Mouse (Mus musculus): ENCODE results near the gene Naxe. TPM values are rescaled to one million over a fixed set of nuclear protein-coding genes. Genes with fewer than 3 reads are reported as not detected.

The Naxe gene
- 10 to 100 TPM; 90.7 to 95.9 TPM for total RNA-seq (2021)
- long read RNA-seq, experiment 1, transcript Naxe-201 (6 exons, 908 nt), result major isoform, 87 of 94 reads
- long read RNA-seq, experiment 1, partial matches to known transcripts, result 4 of 94 reads
- long read RNA-seq, experiment 1, other reads (novel, unspliced or antisense), result 3 of 94 reads
- long read RNA-seq, experiment 2, transcript Naxe-201 (6 exons, 908 nt), result major isoform, 43 of 44 reads
- long read RNA-seq, experiment 2, partial matches to known transcripts, result 1 of 44 reads
- long read RNA-seq, experiment 2, other reads (novel, unspliced or antisense), result 0 of 44 reads

- DNase-seq, result peak; percentile 88
These were observed at the start of gene Naxe for GRCm38 (mm10) chr3:88057902-88058696. Naxe (minus strand) TSS chr3:88058495.

- no peak for DNase-seq
These were observed 47.8 kb upstream of the Naxe start for GRCm38 (mm10) chr3:88106126-88106525.

- DNase-seq, result peak in 1 of 2 experiments; percentile 42
These were observed 44.3 kb upstream of the Naxe start for GRCm38 (mm10) chr3:88102611-88103010.

- no peak for DNase-seq
These were observed 43.9 kb upstream of the Naxe start for GRCm38 (mm10) chr3:88102196-88102595.

GRCm38 (mm10) chr3:88101736-88102135, 43.4 kb upstream of the Naxe start:
- no peak for DNase-seq

GRCm38 (mm10) chr3:88100251-88100650, 42.0 kb upstream of the Naxe start:
- DNase-seq, result no peak

GRCm38 (mm10) chr3:88097666-88098065, 39.4 kb upstream of the Naxe start:
- DNase-seq, result no peak

GRCm38 (mm10) chr3:88094126-88094525, 35.8 kb upstream of the Naxe start:
- no peak for DNase-seq

- no peak for DNase-seq
These were observed 32.3 kb upstream of the Naxe start for GRCm38 (mm10) chr3:88090616-88091015.

- DNase-seq, result no peak
These were observed 31.8 kb upstream of the Naxe start for GRCm38 (mm10) chr3:88090106-88090505.

GRCm38 (mm10) chr3:88087688-88088087, 29.4 kb upstream of the Naxe start:
- DNase-seq, result peak; percentile 27 to 51

GRCm38 (mm10) chr3:88085459-88085858, 27.2 kb upstream of the Naxe start:
- DNase-seq, result no peak

- no peak for DNase-seq
These were observed 25.7 kb upstream of the Naxe start for GRCm38 (mm10) chr3:88084001-88084400.

GRCm38 (mm10) chr3:88082663-88083062, 24.4 kb upstream of the Naxe start:
- DNase-seq, result peak in 1 of 2 experiments; percentile 36

GRCm38 (mm10) chr3:88082224-88082618, 23.9 kb upstream of the Naxe start:
- DNase-seq, result no peak

GRCm38 (mm10) chr3:88081345-88082223, 23.3 kb upstream of the Naxe start, which contains the start of gene Iqgap3:
Iqgap3 (plus strand) TSS chr3:88081971.
- DNase-seq, result peak; percentile 94 to 95

- DNase-seq, result no peak
These were observed 19.9 kb upstream of the Naxe start, which contains the start of gene Ttc24 for GRCm38 (mm10) chr3:88078204-88078603. Ttc24 (minus strand) TSS chr3:88078304.

- no peak for DNase-seq
These were observed 19.1 kb upstream of the Naxe start for GRCm38 (mm10) chr3:88077441-88077840.

GRCm38 (mm10) chr3:88074766-88075165, 16.5 kb upstream of the Naxe start:
- no peak for DNase-seq

GRCm38 (mm10) chr3:88074351-88074750, 16.1 kb upstream of the Naxe start:
- no peak for DNase-seq

- DNase-seq, result no peak
These were observed 15.3 kb upstream of the Naxe start for GRCm38 (mm10) chr3:88073631-88074030.

GRCm38 (mm10) chr3:88071783-88072182, 13.5 kb upstream of the Naxe start:
- DNase-seq, result peak; percentile 80 to 95

Data from heart, adult 18-20 months (tissue).